In genomic region chr2:34105271-34106051, GRCm38 (mm10) we compare ENCODE assay signal across 13 mouse cellular contexts.
DNase-seq lines count a peak whose midpoint lies in the region; ATAC-seq lines count a peak whose summit lies in the region.
"Had no signal": no experiment of that assay in that cellular context is flagged by ENCODE, and none has a peak within 500 bp of the region (broad histone marks: within the 10 kb centered on the region; RNA-seq: fewer than 3 reads in every experiment).

No protein-coding gene starts in this region.

- no peaks in the 10 kb centered on the region for H3K9me3 ChIP-seq in forebrain, embryonic 10.5 days
- H3K9me3 ChIP-seq in hindbrain, embryonic 15.5 days = no peaks in the 10 kb centered on the region
- no peaks in the 10 kb centered on the region for H3K9me3 ChIP-seq in midbrain, embryonic 14.5 days (ENCODE audit: control insufficient read depth, low read length)
- H3K9me3 ChIP-seq: stomach, embryonic 15.5 days had no signal

- H3K27me3 ChIP-seq in forebrain, embryonic 10.5 days (ENCODE audit: poor library complexity, severe bottlenecking) = peaks cover 48% of the 10 kb centered on the region
- no peaks in the 10 kb centered on the region for H3K27me3 ChIP-seq in hindbrain, embryonic 15.5 days
- no peaks in the 10 kb centered on the region for H3K27me3 ChIP-seq in midbrain, embryonic 14.5 days (ENCODE audit: control insufficient read depth, insufficient read depth, low read length)

- peak overlapping the region; percentile 37; the same call in 1 of the 2 replicates for H3K9ac ChIP-seq in hindbrain, embryonic 15.5 days
- peak overlapping the region; percentile 34; the same call in 1 of the 2 replicates for H3K9ac ChIP-seq in midbrain, embryonic 14.5 days (replicated peaks; ENCODE audit: low read length)
- H3K9ac ChIP-seq: stomach, embryonic 15.5 days had no signal

- H3K27ac ChIP-seq in forebrain, embryonic 10.5 days = peak overlapping the region; percentile 82
- peak overlapping the region; percentile 90 for H3K27ac ChIP-seq in hindbrain, embryonic 15.5 days (replicated peaks)
- peak overlapping the region; percentile 95 for H3K27ac ChIP-seq in midbrain, embryonic 14.5 days (replicated peaks; ENCODE audit: low read depth, low read length)
- H3K27ac ChIP-seq: macrophage; stomach, embryonic 15.5 days had no signal

- intact Hi-C loops in left cerebral cortex, postnatal 25 days (cut with DNase I) = no loop called here

- WGBS in forebrain, embryonic 10.5 days = 75% methylated on average over 13 of the region's 13 CpGs
- WGBS in hindbrain, embryonic 15.5 days = 34% methylated on average over 13 of the region's 13 CpGs
- 51% methylated on average over 13 of the region's 13 CpGs for WGBS in midbrain, embryonic 14.5 days

- H3K36me3 ChIP-seq in forebrain, embryonic 10.5 days (replicated peaks) = no peaks in the 10 kb centered on the region
- no peaks in the 10 kb centered on the region for H3K36me3 ChIP-seq in hindbrain, embryonic 15.5 days
- no peaks in the 10 kb centered on the region for H3K36me3 ChIP-seq in midbrain, embryonic 14.5 days (ENCODE audit: control insufficient read depth, insufficient read depth, low read length)
- H3K36me3 ChIP-seq: stomach, embryonic 15.5 days had no signal

- peaks cover 40% of the 10 kb centered on the region for H3K4me1 ChIP-seq in forebrain, embryonic 10.5 days
- peaks cover 39% of the 10 kb centered on the region for H3K4me1 ChIP-seq in hindbrain, embryonic 15.5 days (replicated peaks)
- H3K4me1 ChIP-seq in midbrain, embryonic 14.5 days (ENCODE audit: control insufficient read depth, insufficient read depth, low read length) = peaks cover 37% of the 10 kb centered on the region
- H3K4me1 ChIP-seq: stomach, embryonic 15.5 days had no signal

- 0 out of 2 replicates have a peak, but pooled peaks have one; percentile 7 for ATAC-seq in hindbrain, embryonic 15.5 days (ENCODE audit: low FRiP score, low read depth)
- no peak for ATAC-seq in midbrain, embryonic 14.5 days (ENCODE audit: low FRiP score, low TSS enrichment)

- peak; percentile 60 for DNase-seq in embryo, embryonic 10.5 days (ENCODE audit: low spot score)
- no peak for DNase-seq in forebrain, embryonic 10.5 days (ENCODE audit: extremely low spot score, low spot score)
- peak; percentile 35 for DNase-seq in midbrain, embryonic 14.5 days
- DNase-seq in retina, postnatal 1 day = no peak
- DNase-seq in left cerebral cortex, adult 9 months (ENCODE audit: low spot score in 2 of 2) = no peak
- DNase-seq in left cerebral cortex, postnatal 25 days (ENCODE audit: low spot score in 2 of 2) = no peak
- DNase-seq: gastrocnemius, postnatal 36 days; kidney, postnatal 25 days; right cerebral cortex, postnatal 4 days had no signal

- no peak overlapping the region for H3K4me3 ChIP-seq in forebrain, embryonic 10.5 days
- no peak overlapping the region for H3K4me3 ChIP-seq in hindbrain, embryonic 15.5 days
- no peak overlapping the region for H3K4me3 ChIP-seq in midbrain, embryonic 14.5 days (replicated peaks; ENCODE audit: low read depth, low read length)
- H3K4me3 ChIP-seq: stomach, embryonic 15.5 days had no signal

- H3K4me2 ChIP-seq in hindbrain, embryonic 15.5 days = peak overlapping the region; percentile 48
- H3K4me2 ChIP-seq in midbrain, embryonic 14.5 days (ENCODE audit: low read length) = peak overlapping the region; percentile 37; the same call in 1 of the 2 replicates
- H3K4me2 ChIP-seq: liver, embryonic 11.5 days had no signal

Comparison
In these comparisons a context has a peak if more than half of its experiments do, and no peak if none do; other contexts are left out.
1. DNase-seq: peak in embryo, embryonic 10.5 days (single experiment) and midbrain, embryonic 14.5 days (single experiment); none in forebrain, embryonic 10.5 days (single experiment), retina, postnatal 1 day (single experiment), left cerebral cortex, adult 9 months (0 of 2) and left cerebral cortex, postnatal 25 days (0 of 2).
2. Peak in every context shown above with its lines, with median percentiles within 50 percentile points of each other: H3K27ac ChIP-seq.